Mouse (Mus musculus) T-helper 1 cell (primary cell): ENCODE measurements around the gene Rnf208.

Experiments
- in situ Hi-C: fragments of 300-600 bp; cut with MboI, MseI; formaldehyde crosslinking; loops from one replicate; pipeline ENCODE4 v1.15.1; 2025; ENCODE audit warnings: high pct_unique_total_duplicates

Gene Rnf208

DNA sequence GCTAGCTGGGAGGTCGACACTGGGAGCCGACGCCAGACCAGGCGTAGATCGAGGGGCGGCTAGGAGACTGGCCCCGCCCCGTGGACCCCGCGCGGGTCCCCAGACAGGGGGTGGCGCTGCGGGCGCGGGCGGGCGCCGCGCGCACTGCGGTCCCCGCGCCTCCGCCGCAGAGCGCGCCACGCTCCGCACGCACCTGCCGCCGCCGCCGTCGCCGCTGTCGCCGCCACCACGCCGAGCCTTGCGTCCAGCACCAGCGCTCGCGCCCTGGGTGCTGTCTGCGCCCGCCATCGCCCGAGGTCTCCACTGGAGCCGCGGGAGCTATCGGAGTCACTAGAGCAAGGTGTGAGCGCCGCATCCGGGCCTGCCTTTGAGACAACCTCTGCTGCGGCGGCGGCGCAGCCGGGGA is at the start of gene Rnf208, which contains the start of gene Cysrt1:
TSS of gene Rnf208 (plus strand) at position 155 of the 406 bp plus-strand sequence.
TSS of gene Cysrt1 (minus strand) at position 352 of the 406 bp plus-strand sequence.
- in situ Hi-C loops = no loop called here

DNA sequence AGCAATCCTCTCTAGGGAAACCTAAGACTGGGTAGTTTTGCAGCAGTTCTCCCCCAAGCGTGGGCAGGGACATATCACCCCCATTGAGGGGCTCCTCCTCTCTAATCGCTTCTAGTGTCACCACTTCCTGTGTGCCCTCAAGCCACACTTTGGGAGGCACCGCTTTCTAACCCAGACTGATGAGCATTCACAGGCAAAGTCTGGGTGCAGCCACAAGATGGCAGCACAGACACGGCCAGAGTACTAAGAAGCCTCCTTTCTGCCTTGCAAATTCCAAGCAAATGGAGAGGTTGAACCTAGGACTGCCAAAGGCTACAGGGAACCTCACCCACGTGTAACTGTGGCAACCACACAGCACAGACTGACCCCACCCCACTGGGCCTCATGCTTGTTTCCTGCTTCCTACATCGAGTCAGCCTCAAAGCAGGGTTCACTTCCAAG is 48.7 kb upstream of the Rnf208 start:
- in situ Hi-C loops = loop anchor here (5.0 kb wide), 1 partner anchor 59 kb away; no protein-coding TSS in a partner anchor

DNA sequence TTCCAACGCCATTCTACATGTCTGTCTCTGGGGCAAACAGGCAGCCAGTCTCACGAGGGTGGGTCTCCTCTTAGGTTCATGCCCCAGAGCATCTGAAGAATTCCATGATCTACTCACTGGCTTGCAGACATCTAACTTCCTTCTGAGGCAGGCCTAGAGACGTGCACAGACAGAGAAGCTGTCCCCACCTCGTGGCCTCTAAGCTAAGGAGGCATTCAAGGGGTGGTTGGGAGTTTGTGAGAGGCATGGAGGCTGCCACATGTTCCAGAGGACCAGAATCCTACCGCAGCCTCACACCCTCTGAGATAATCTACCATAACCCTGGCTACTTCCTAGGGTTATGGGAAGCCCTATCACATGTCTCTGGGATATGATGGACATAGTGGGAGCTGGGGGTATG is 48.0 kb upstream of the Rnf208 start:
- in situ Hi-C loops = loop anchor here (5.0 kb wide), 1 partner anchor 58 kb away; no protein-coding TSS in a partner anchor

DNA sequence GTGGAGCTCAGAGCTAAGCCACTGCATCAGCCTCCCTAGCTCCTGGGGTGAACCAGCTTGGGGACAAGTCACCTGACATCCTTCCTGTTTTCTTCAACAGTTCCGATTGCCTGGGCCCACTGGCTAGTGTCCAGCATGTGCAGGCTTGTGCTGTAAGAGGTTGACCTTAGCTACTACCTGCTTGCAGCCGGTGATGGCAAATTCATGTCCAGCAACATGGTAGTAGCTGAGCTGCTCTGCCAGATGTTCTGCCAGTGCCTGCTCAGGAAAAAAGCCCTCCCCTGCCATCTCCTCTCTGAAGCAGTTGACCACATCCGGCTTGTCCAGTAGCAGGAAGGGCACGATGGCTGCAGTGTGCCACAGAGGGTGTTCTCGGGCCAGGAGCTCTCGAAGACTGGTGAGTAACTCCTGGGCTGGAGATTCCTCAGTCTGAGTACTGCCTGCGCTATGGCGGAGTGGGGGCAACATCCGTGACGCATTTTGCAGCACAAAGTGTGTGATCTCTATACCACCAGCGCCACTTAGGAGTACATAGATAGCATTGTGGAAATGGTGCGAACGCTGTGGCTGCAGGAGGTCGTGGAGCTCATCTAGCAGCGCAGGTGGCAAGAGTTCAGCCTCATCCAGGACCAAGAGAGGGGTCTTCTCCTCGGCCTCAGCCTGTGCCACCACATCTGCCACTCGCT is 47.4 kb upstream of the Rnf208 start:
- in situ Hi-C loops = loop anchor here (5.0 kb wide), 1 partner anchor 58 kb away; no protein-coding TSS in a partner anchor

DNA sequence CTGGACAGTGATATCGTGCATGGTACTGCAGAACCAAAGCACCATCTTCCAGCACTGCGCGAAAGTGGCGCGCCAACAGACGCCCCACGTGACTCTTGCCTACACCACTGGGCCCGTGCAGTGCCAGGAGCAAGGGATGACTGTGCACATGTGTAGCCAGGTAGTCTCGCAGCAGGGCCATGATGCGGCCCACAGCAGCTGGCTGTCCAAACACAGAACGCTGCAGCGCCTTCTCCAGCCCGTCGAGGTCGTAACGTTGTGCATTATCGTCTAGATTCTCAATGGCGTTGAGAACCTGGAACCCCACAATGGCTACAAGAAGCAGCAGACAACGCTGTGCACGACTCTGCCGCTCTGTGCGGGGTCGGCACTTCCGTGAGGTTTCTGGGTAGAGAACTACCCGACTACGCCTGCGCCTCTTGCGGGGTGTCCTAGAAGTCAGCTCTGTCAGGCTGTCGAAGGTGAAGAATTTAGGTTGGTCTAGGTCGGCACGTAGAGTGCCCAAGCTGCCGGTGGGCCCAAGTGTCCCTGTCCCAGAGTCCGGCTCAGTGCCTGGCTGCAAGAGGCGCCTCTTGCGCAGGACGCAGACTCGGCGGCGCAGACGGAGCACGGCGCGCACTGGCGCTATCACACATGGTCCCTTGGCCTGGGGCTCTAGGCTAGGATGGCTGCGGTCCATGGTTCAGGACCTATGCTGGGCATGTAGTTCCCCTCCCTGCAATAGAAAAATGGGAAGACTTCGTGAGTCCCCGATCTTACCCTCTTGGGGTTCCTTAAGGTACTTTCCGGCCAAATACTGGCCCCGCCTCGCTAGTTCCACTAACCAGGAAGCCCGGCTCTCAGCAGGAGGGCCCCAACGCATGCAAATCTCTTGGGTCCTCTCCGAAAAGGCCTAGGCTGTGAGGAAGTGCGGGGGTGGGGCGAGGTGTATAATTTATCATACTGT is 46.6 kb upstream of the Rnf208 start:
- in situ Hi-C loops = no loop called here

- in situ Hi-C loops = no loop called here
Measured at GRCm38 (mm10) chr2:25196172-25196954, 45.7 kb upstream of the Rnf208 start, which contains the start of gene Tor4a. Gene Tor4a (minus strand): TSS chr2:25196886.

- in situ Hi-C loops = no loop called here
Measured at GRCm38 (mm10) chr2:25197191-25197590, 44.9 kb upstream of the Rnf208 start.

DNA sequence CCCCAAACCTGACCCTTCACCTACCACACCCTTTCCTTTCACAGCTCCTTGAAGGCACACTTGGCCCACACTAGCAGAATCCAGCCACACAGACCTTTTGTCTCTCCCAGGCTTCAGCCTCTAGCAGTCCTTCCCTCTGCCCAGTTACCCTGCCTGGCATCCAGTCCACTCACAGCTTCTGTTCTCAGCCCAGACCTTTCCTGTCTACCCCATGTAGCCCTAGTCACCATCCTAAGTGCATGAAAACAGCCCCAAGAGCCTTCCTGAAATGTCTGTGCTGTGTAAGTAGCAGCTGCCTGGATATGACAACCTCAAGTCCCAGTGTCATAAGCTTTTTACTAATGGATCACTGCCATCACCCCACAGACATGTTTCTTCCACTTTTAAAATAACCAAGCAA is 44.1 kb upstream of the Rnf208 start:
- in situ Hi-C loops = no loop called here

- in situ Hi-C loops = no loop called here
Measured at GRCm38 (mm10) chr2:25200631-25201030, 41.4 kb upstream of the Rnf208 start.

- in situ Hi-C loops = no loop called here
Measured at GRCm38 (mm10) chr2:25203631-25204214, 38.3 kb upstream of the Rnf208 start.

DNA sequence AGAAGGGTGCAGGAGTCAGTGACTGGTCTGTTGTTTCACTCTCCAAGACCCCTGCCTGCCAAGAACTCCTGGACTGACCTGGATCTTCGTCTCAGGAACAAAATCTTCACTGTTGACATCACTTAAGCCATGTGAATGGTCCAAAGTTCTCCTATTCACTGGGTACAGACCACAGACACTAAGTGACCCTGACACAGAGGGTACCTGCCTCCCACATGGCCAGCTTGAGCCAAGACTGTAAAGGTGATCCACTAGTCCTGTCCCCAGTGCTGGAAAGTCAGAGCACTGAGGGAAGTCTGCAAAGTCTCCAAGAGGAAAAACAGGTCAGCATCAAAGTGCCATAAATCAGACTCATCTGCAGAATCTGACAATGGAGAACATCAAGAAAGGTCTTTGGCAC is 34.5 kb upstream of the Rnf208 start:
- in situ Hi-C loops = no loop called here

- in situ Hi-C loops = no loop called here
Measured at GRCm38 (mm10) chr2:25210686-25211085, 31.4 kb upstream of the Rnf208 start.

- in situ Hi-C loops = no loop called here
Measured at GRCm38 (mm10) chr2:25211121-25211670, 30.9 kb upstream of the Rnf208 start, which contains the start of gene Nelfb. Gene Nelfb (minus strand): TSS chr2:25211489.

DNA sequence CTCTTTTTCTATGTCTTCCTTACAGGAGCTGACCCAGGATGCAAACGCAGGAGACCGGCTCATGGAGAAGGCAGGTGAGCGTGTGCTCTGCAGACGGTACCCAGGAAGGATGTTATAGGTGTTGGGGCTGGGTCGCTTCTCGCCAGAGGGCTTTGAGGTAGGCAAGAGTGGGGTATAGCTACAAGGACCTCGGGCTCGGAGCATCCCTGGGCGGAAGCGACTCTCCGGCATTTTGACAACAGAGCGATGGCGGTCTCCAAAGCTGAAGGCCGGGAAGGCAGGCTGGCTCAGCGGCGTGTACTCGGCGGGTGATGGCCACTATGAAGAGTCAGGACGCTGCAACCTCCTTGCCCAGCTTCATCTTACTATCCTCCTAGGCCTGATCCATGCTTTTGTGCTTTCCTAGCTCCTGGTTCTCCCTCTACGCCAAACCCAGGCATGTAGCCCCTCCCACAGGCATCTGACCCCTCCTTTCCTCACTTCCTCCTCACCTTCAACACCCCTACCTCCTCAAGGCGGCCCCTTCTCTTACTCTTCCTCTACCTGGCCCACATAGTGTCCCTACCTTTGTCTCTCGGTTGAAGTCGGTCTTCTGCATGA is 28.7 kb upstream of the Rnf208 start:
- in situ Hi-C loops = no loop called here

DNA sequence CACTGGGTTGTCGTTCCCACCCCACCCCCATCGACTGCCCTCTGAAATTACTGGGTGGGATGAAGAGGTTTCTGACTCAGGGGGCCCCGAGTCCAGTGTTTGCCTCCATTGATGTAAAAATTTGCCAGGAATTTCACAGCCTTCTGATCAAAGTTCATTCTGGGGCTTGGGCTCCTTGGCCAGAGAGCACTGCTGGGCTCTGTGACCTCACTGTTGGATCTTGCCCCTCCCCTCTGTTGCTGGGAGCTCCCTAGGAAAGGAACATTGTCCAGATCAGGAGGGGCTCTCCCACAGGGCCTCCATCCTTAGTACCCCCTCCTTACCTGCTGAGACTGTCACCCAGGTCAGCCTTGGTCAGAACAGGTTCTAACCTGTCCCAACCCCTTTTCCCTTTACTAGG is 27.6 kb upstream of the Rnf208 start, which contains the start of gene Stpg3:
TSS of gene Stpg3 (minus strand) at position 194 of the 400 bp plus-strand sequence.
- in situ Hi-C loops = no loop called here

GRCm38 (mm10) chr2:25217666-25218065 is 24.4 kb upstream of the Rnf208 start:
- in situ Hi-C loops = no loop called here

DNA sequence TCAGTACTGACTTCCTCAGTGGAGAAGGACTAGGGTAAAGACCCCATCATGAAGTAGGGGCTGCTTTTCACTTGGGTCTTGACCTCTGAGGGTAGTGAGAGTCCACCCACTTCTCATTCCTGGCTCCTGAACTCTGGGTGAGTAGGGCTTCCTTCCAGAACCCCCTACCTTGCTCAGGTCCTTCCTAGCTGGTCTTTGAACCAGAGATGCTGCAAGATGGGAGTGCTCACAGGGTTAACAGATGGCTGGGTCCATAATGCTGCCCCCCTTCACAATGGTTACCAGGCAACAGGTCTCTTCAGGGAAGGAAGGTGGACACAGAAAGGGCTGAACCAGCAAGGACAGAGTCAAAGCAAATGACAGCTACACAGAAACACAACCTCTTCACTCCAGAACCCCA is 23.6 kb upstream of the Rnf208 start, which contains the start of gene Fam166a:
TSS of gene Fam166a (plus strand) at position 301 of the 400 bp plus-strand sequence.
- in situ Hi-C loops = no loop called here

DNA sequence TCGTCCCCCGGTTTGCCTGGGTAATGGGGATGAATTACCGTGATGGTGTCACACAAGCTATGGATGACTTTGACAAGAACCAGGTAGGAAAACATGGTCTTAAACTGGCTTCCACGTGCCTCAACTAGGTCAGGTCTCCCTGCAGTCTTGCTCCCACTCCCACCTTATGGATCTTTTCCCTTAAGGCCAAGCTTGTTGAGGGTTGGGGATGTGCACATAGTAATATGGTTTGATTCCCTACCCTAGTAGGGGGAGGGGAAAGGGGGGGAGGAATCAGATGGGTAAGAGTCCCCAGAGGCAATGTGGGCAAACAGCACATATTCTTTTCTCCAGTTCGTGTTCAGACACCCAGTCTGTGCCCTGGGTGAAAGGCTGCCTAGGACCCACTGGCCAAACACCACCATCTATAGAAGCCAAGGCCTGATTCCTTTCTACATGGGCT is 20.7 kb upstream of the Rnf208 start:
- in situ Hi-C loops = no loop called here

DNA sequence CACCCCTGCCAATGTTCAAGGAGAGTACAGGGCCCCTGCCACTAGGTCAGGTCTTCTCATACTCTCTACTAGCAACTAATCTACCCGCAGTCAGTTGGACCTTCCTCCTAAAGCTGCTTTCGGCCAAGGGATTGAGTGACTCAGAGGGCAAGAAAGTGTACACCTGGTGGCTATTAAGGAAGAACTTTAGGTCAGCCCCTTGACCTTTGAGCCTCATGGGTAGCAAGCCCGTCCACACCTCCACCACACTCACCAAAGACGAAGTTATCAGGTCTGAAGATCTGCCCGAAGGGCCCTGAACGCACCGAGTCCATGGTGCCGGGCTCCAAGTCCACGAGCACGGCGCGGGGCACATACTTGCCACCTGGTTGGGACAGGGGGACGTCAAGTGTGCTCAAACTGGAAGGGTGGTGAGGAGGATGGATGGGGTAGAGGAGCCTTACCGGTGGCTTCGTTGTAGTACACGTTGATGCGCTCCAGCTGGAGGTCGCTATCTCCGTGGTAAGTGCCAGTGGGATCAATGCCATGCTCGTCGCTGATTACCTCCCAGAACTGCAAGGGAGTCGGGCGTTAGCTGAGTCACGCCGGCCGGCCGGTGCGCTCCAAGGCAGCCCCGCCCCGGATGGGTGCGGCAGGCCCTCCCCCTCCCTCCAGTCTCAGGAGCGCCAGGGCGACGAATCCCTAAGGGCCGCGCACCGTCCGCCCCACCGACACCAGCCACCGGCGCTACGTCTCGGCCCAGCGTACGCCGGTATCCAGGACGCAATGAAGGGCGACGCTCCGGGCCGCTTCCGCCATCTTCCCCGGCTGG is 18.2 kb upstream of the Rnf208 start:
- in situ Hi-C loops = no loop called here
